Mouse (Mus musculus): Measurements from ENCODE around the gene Tnfrsf25.

- TF ChIP-seq CTCF (conservative IDR thresholded peaks at IDR 0.05; ENCODE audit: low read length) (no peak), NANOG (IDR thresholded peaks at IDR 0.05; ENCODE audit: borderline replicate concordance, low read length) (no peak)
These were observed 19.6 kb downstream of the Tnfrsf25 start for GRCm38 (mm10) chr4:152135363-152135762.
